23 mouse cellular contexts compared by ENCODE assay signal in the genomic region with DNA sequence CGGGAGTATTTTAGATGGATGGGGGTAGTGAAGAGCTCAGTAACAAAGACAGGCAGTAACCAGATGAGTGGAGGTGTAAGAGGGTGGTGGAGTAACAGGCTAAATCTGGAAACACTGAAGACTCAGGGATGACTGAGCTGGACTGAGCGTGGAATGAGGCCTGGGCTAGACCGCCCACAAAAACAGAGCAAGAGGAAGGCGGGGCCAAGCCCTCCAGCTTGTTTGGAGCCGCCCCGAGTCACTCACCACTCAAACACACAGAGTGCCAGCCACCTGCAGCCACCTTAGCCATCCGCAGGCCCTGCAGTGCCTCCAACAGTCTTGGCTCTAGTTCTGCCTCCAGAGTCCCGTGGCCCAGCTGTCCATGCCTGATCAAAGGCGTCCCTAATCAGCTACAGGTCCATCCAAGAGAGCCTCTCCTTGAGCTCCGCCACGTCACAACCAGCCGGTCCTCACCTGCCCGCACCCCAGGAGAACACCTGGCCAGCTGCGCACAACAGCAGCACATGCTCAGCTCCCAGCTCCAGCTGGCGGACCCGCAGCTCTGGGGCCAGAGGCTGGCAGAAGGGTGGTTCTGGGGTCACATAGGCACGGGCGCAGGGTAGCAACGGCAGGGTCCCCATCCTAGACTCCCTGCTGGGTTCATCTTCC. TPM values are rescaled to one million over a fixed set of nuclear protein-coding genes. Genes with fewer than 3 reads are reported as not detected.
A peak's percentile ranks its signal among the peaks of the same experiment; 100 is the strongest.
DNase-seq lines count a peak whose midpoint lies in the region; ATAC-seq and TF ChIP-seq lines count a peak whose summit lies in the region.
"Had no signal": no experiment of that assay in that cellular context is flagged by ENCODE, and none has a peak within 500 bp of the region (broad histone marks: within the 10 kb centered on the region; RNA-seq: fewer than 3 reads in every experiment).

No protein-coding gene starts in this region.

- no peak overlapping the region for H3K4me2 ChIP-seq in forebrain, embryonic 12.5 days
- H3K4me2 ChIP-seq in heart, embryonic 16.5 days (ENCODE audit: low read depth, low read length): no peak overlapping the region
- H3K4me2 ChIP-seq: limb, embryonic 13.5 days; liver, embryonic 13.5 days; lung, embryonic 14.5 days had no signal

- intact Hi-C loops in heart, postnatal 25 days (cut with DNase I): loop anchor here (5.0 kb wide), 1 partner anchor 178 kb away; no protein-coding TSS in a partner anchor

- no peak for TF ChIP-seq CTCF in ES-Bruce4 (IDR thresholded peaks at IDR 0.05; ENCODE audit: low read depth, low read length)

- no peak overlapping the region for H3K4me3 ChIP-seq in forebrain, embryonic 12.5 days (replicated peaks)
- no peak overlapping the region for H3K4me3 ChIP-seq in forebrain, embryonic 10.5 days
- no peak overlapping the region for H3K4me3 ChIP-seq in heart, embryonic 16.5 days (ENCODE audit: low read length)
- peak overlapping the region; percentile 43 for H3K4me3 ChIP-seq in ES-Bruce4 (ENCODE audit: low read depth, low read length)
- 0 out of 2 replicates have a peak overlapping the region, but pooled peaks have one; percentile 8 for H3K4me3 ChIP-seq in embryonic facial prominence, embryonic 10.5 days
- H3K4me3 ChIP-seq: heart, adult 2 months; layer of hippocampus, adult 2 months; limb, embryonic 13.5 days; liver, embryonic 13.5 days had no signal

- no peaks in the 10 kb centered on the region for H3K9me3 ChIP-seq in forebrain, embryonic 12.5 days
- H3K9me3 ChIP-seq in forebrain, embryonic 10.5 days: no peaks in the 10 kb centered on the region
- H3K9me3 ChIP-seq in heart, embryonic 16.5 days (replicated peaks; ENCODE audit: control insufficient read depth, low read length): no peaks in the 10 kb centered on the region
- H3K9me3 ChIP-seq in ES-Bruce4 (replicated peaks; ENCODE audit: control insufficient read depth, insufficient read depth, low read length, poor library complexity, severe bottlenecking): no peaks in the 10 kb centered on the region
- H3K9me3 ChIP-seq in embryonic facial prominence, embryonic 10.5 days: no peaks in the 10 kb centered on the region
- H3K9me3 ChIP-seq: limb, embryonic 13.5 days; liver, embryonic 13.5 days had no signal

- WGBS in forebrain, embryonic 12.5 days: 87% methylated on average over 19 of the region's 19 CpGs
- WGBS in forebrain, embryonic 10.5 days: 88% methylated on average over 19 of the region's 19 CpGs
- 66% methylated on average over 19 of the region's 19 CpGs for WGBS in heart, embryonic 16.5 days
- WGBS in embryonic facial prominence, embryonic 10.5 days: 82% methylated on average over 19 of the region's 19 CpGs

- 0 out of 2 replicates have a peak overlapping the region, but pooled peaks have one; percentile 25 for H3K27ac ChIP-seq in forebrain, embryonic 12.5 days
- H3K27ac ChIP-seq in forebrain, embryonic 10.5 days: no peak overlapping the region
- H3K27ac ChIP-seq in heart, embryonic 16.5 days (ENCODE audit: low read length): no peak overlapping the region
- peak overlapping the region; percentile 60 for H3K27ac ChIP-seq in ES-Bruce4 (ENCODE audit: insufficient read depth, low read length)
- no peak overlapping the region for H3K27ac ChIP-seq in embryonic facial prominence, embryonic 10.5 days (replicated peaks)
- H3K27ac ChIP-seq: heart, adult 2 months; kidney, postnatal 0 days; layer of hippocampus, adult 2 months; limb, embryonic 13.5 days; liver, embryonic 13.5 days; stomach, postnatal 0 days had no signal

- H3K36me3 ChIP-seq in forebrain, embryonic 12.5 days (replicated peaks): peaks cover 51% of the 10 kb centered on the region
- peaks cover 63% of the 10 kb centered on the region for H3K36me3 ChIP-seq in forebrain, embryonic 10.5 days (replicated peaks)
- H3K36me3 ChIP-seq in heart, embryonic 16.5 days (ENCODE audit: control insufficient read depth, insufficient read depth): peaks cover 19% of the 10 kb centered on the region
- peaks cover 19% of the 10 kb centered on the region for H3K36me3 ChIP-seq in ES-Bruce4 (ENCODE audit: control insufficient read depth, insufficient read depth, low read length, poor library complexity, severe bottlenecking)
- peaks cover 59% of the 10 kb centered on the region for H3K36me3 ChIP-seq in embryonic facial prominence, embryonic 10.5 days (replicated peaks)

- ATAC-seq in forebrain, embryonic 12.5 days (ENCODE audit: low FRiP score): no peak
- ATAC-seq in heart, embryonic 16.5 days (replicated peaks; ENCODE audit: extremely low read depth, insufficient read depth, low FRiP score): no peak
- ATAC-seq: activated CD4-positive, CD25-positive, alpha-beta regulatory T cell, adult 4 months; forebrain, embryonic 14.5 days had no signal

- no peak for TF ChIP-seq POLR2A in ES-Bruce4 (IDR thresholded peaks at IDR 0.05; ENCODE audit: insufficient read depth, low read length)

- peaks cover 17% of the 10 kb centered on the region for H3K4me1 ChIP-seq in forebrain, embryonic 12.5 days
- H3K4me1 ChIP-seq in forebrain, embryonic 10.5 days: peaks cover 21% of the 10 kb centered on the region
- H3K4me1 ChIP-seq in heart, embryonic 16.5 days (ENCODE audit: control insufficient read depth, insufficient read depth, low read length): peaks cover 17% of the 10 kb centered on the region
- H3K4me1 ChIP-seq in ES-Bruce4 (ENCODE audit: control insufficient read depth, insufficient read depth, low read length): no peaks in the 10 kb centered on the region
- H3K4me1 ChIP-seq in embryonic facial prominence, embryonic 10.5 days: peaks cover 11% of the 10 kb centered on the region

- TF ChIP-seq EP300 in ES-Bruce4 (IDR thresholded peaks at IDR 0.05; ENCODE audit: insufficient read depth, low read depth, low read length): no peak

- DNase-seq in forebrain, embryonic 10.5 days (ENCODE audit: extremely low spot score, low spot score): no peak
- DNase-seq in heart, postnatal 25 days (ENCODE audit: low spot score): no peak
- no peak for DNase-seq in embryonic facial prominence, embryonic 10.5 days (ENCODE audit: low spot score)
- DNase-seq in yolk sac, embryonic 10.5 days (ENCODE audit: low spot score): no peak
- DNase-seq: adrenal gland, postnatal 10 days; cerebellum, postnatal 36 days; gastrocnemius, postnatal 10 days; heart, adult 2 months; kidney, adult 18-20 months; layer of hippocampus, postnatal 36 days; liver, embryonic 13.5 days; lung, embryonic 14.5 days; lung, postnatal 36 days; thymus, postnatal 14 days had no signal

- H3K9ac ChIP-seq in forebrain, embryonic 12.5 days: no peak overlapping the region; the same call in 1 of the 2 replicates
- 0 out of 2 replicates have a peak overlapping the region, but pooled peaks have one; percentile 10 for H3K9ac ChIP-seq in heart, embryonic 16.5 days (ENCODE audit: low read length)
- peak overlapping the region; percentile 11 for H3K9ac ChIP-seq in ES-Bruce4 (ENCODE audit: low read depth, poor library complexity, severe bottlenecking)
- H3K9ac ChIP-seq: limb, embryonic 13.5 days; liver, embryonic 13.5 days; lung, embryonic 14.5 days had no signal

- H3K27me3 ChIP-seq in forebrain, embryonic 12.5 days: no peaks in the 10 kb centered on the region
- H3K27me3 ChIP-seq in forebrain, embryonic 10.5 days (ENCODE audit: poor library complexity, severe bottlenecking): no peaks in the 10 kb centered on the region
- H3K27me3 ChIP-seq in heart, embryonic 16.5 days (ENCODE audit: control insufficient read depth, insufficient read depth, low read length): no peaks in the 10 kb centered on the region
- no peaks in the 10 kb centered on the region for H3K27me3 ChIP-seq in ES-Bruce4 (ENCODE audit: control insufficient read depth, insufficient read depth, low read length, poor library complexity, severe bottlenecking)
- H3K27me3 ChIP-seq in embryonic facial prominence, embryonic 10.5 days (replicated peaks; ENCODE audit: low read depth, poor library complexity, severe bottlenecking): no peaks in the 10 kb centered on the region
- H3K27me3 ChIP-seq: limb, embryonic 13.5 days; liver, embryonic 13.5 days had no signal

RNA-seq across cellular contexts. Expression of a gene that starts 4.3 kb away (rescaled TPM):
- polyA plus RNA-seq in forebrain, embryonic 12.5 days (2016; fragmentation: Nextera tagmentation; extraction: Ambion mirVana): 14.1 and 19.1 TPM in 2 replicates
- 12.3 and 14.1 TPM in 2 replicates for polyA plus RNA-seq in forebrain, embryonic 10.5 days (2016; fragmentation: Nextera tagmentation; extraction: Ambion mirVana)
- 6.5 and 7.6 TPM in 2 replicates for polyA plus RNA-seq in heart, embryonic 16.5 days (2015; fragmentation: Nextera tagmentation; extraction: Ambion mirVana)
- total RNA-seq in heart, postnatal 25 days (2021): 1 to 10 TPM; 6.1 to 6.7 TPM
- polyA plus RNA-seq in ES-Bruce4 (2011; ENCODE audit: insufficient read depth, insufficient read length, low read depth, missing spikeins): 16.3 and 26.5 TPM in 2 replicates
- 12.0 and 13.2 TPM in 2 replicates for polyA plus RNA-seq in embryonic facial prominence, embryonic 10.5 days (2016; fragmentation: Nextera tagmentation; extraction: Ambion mirVana)

RNA-seq across cellular contexts. Expression of a gene that starts 20.8 kb away (rescaled TPM):
- polyA plus RNA-seq in forebrain, embryonic 12.5 days (2016; fragmentation: Nextera tagmentation; extraction: Ambion mirVana): 43.5 and 45.5 TPM in 2 replicates
- polyA plus RNA-seq in forebrain, embryonic 10.5 days (2016; fragmentation: Nextera tagmentation; extraction: Ambion mirVana): 42.0 and 44.0 TPM in 2 replicates
- 20.6 and 25.3 TPM in 2 replicates for polyA plus RNA-seq in heart, embryonic 16.5 days (2015; fragmentation: Nextera tagmentation; extraction: Ambion mirVana)
- total RNA-seq in heart, postnatal 25 days (2021): 10 to 100 TPM; 13.5 to 15.8 TPM
- polyA plus RNA-seq in ES-Bruce4 (2011; ENCODE audit: insufficient read depth, insufficient read length, low read depth, missing spikeins): 24.0 and 25.3 TPM in 2 replicates
- polyA plus RNA-seq in embryonic facial prominence, embryonic 10.5 days (2016; fragmentation: Nextera tagmentation; extraction: Ambion mirVana): 51.3 and 53.3 TPM in 2 replicates

RNA-seq across cellular contexts. Expression of a gene that starts 22.9 kb away (rescaled TPM):
- polyA plus RNA-seq in forebrain, embryonic 12.5 days (2016; fragmentation: Nextera tagmentation; extraction: Ambion mirVana): 24.4 and 28.3 TPM in 2 replicates
- 25.2 and 27.9 TPM in 2 replicates for polyA plus RNA-seq in forebrain, embryonic 10.5 days (2016; fragmentation: Nextera tagmentation; extraction: Ambion mirVana)
- 20.1 and 20.7 TPM in 2 replicates for polyA plus RNA-seq in heart, embryonic 16.5 days (2015; fragmentation: Nextera tagmentation; extraction: Ambion mirVana)
- 10 to 100 TPM; 35.2 to 38.9 TPM for total RNA-seq in heart, postnatal 25 days (2021)
- 9.7 and 12.8 TPM in 2 replicates for polyA plus RNA-seq in ES-Bruce4 (2011; ENCODE audit: insufficient read depth, insufficient read length, low read depth, missing spikeins)
- 23.3 and 30.3 TPM in 2 replicates for polyA plus RNA-seq in embryonic facial prominence, embryonic 10.5 days (2016; fragmentation: Nextera tagmentation; extraction: Ambion mirVana)

RNA-seq across cellular contexts. Expression of a gene that starts 25.7 kb away (rescaled TPM):
- polyA plus RNA-seq in forebrain, embryonic 12.5 days (2016; fragmentation: Nextera tagmentation; extraction: Ambion mirVana): 222 and 240 TPM in 2 replicates
- 242 and 249 TPM in 2 replicates for polyA plus RNA-seq in forebrain, embryonic 10.5 days (2016; fragmentation: Nextera tagmentation; extraction: Ambion mirVana)
- 138 and 164 TPM in 2 replicates for polyA plus RNA-seq in heart, embryonic 16.5 days (2015; fragmentation: Nextera tagmentation; extraction: Ambion mirVana)
- 1 to 10 TPM; 2.9 to 3.7 TPM for total RNA-seq in heart, postnatal 25 days (2021)
- 246 and 258 TPM in 2 replicates for polyA plus RNA-seq in ES-Bruce4 (2011; ENCODE audit: insufficient read depth, insufficient read length, low read depth, missing spikeins)
- 196 and 199 TPM in 2 replicates for polyA plus RNA-seq in embryonic facial prominence, embryonic 10.5 days (2016; fragmentation: Nextera tagmentation; extraction: Ambion mirVana)

RNA-seq across cellular contexts. Expression of a gene that starts 50.5 kb away (rescaled TPM):
- 17.4 and 19.1 TPM in 2 replicates for polyA plus RNA-seq in forebrain, embryonic 12.5 days (2016; fragmentation: Nextera tagmentation; extraction: Ambion mirVana)
- 17.3 and 18.5 TPM in 2 replicates for polyA plus RNA-seq in forebrain, embryonic 10.5 days (2016; fragmentation: Nextera tagmentation; extraction: Ambion mirVana)
- polyA plus RNA-seq in heart, embryonic 16.5 days (2015; fragmentation: Nextera tagmentation; extraction: Ambion mirVana): 10.3 and 12.7 TPM in 2 replicates
- total RNA-seq in heart, postnatal 25 days (2021): 1 to 10 TPM; 5.8 to 6.1 TPM
- polyA plus RNA-seq in ES-Bruce4 (2011; ENCODE audit: insufficient read depth, insufficient read length, low read depth, missing spikeins): 15.7 and 16.2 TPM in 2 replicates
- 17.3 and 18.0 TPM in 2 replicates for polyA plus RNA-seq in embryonic facial prominence, embryonic 10.5 days (2016; fragmentation: Nextera tagmentation; extraction: Ambion mirVana)

Comparison
In these comparisons a context has a peak if more than half of its experiments do, and no peak if none do; other contexts are left out.
1. H3K27ac ChIP-seq: peak in forebrain, embryonic 12.5 days (single experiment) and ES-Bruce4 (single experiment); none in forebrain, embryonic 10.5 days (single experiment), heart, embryonic 16.5 days (single experiment) and embryonic facial prominence, embryonic 10.5 days (single experiment).
2. H3K4me3 ChIP-seq: peak in ES-Bruce4 (single experiment) and embryonic facial prominence, embryonic 10.5 days (single experiment); none in forebrain, embryonic 12.5 days (single experiment), forebrain, embryonic 10.5 days (single experiment) and heart, embryonic 16.5 days (single experiment).